Mouse (Mus musculus): ENCODE results near the gene Gm10358. TPM values are rescaled to one million over a fixed set of nuclear protein-coding genes. Genes with fewer than 3 reads are reported as not detected.

Gene Gm10358
- polyA plus RNA-seq (2015; fragmentation: Illumina TruSeq; extraction: RNeasy Lipid Tissue Mini Kit (QIAGEN cat#74804); ENCODE audit: low read depth, low replicate concordance): not detected

GRCm38 (mm10) chr8:75406489-75406888 is at the start of gene Gm10358:
Gene Gm10358, minus strand, starts transcription at chr8:75406589.

GRCm38 (mm10) chr8:75448394-75448793 is 42.0 kb upstream of the Gm10358 start, which contains the start of gene Iqcm:
Gene Iqcm, plus strand, starts transcription at chr8:75448694.

Other genes starting within 250 kb of the Gm10358 start
- 109 TPM for gene Rasd2, start 192.6 kb downstream of the Gm10358 start, polyA plus RNA-seq (2015; fragmentation: Illumina TruSeq; extraction: RNeasy Lipid Tissue Mini Kit (QIAGEN cat#74804); ENCODE audit: low read depth, low replicate concordance)
- 0.39 TPM for gene Iqcm, start 42.1 kb upstream of the Gm10358 start, polyA plus RNA-seq (2015; fragmentation: Illumina TruSeq; extraction: RNeasy Lipid Tissue Mini Kit (QIAGEN cat#74804); ENCODE audit: low read depth, low replicate concordance)